Mouse (Mus musculus) liver (tissue): Measurements from ENCODE around the gene Gm4565.
"Not testable (repeated sequence)": the region's sequence is repeated elsewhere in the genome, so short reads cannot be mapped to it uniquely, and the experiment has no call there.

ENCODE experiments used
- DNase-seq: peaks from one replicate; pipeline ENCODE4 v3.0.0-alpha.2; 2020; ENCODE audit warnings: mixed read lengths

Gene Gm4565

GRCm38 (mm10) chr7:22588027-22588426 is at the start of gene Gm4565:
Gm4565 (minus strand) TSS chr7:22588127.
- not testable (repeated sequence) for DNase-seq

GRCm38 (mm10) chr7:22565243-22565642 is 22.7 kb downstream of the Gm4565 start, which contains the start of gene Gm4201:
Gm4201 (minus strand) TSS chr7:22565343.
- not testable (repeated sequence) for DNase-seq

GRCm38 (mm10) chr7:22534787-22535186 is 53.1 kb downstream of the Gm4565 start, which contains the start of gene Gm8677:
Gm8677 (minus strand) TSS chr7:22534887.
- DNase-seq, result not testable (repeated sequence)
